Mouse (Mus musculus) heart, adult 2 months (tissue): ENCODE measurements at regions not wholly inside any gene's neighbourhood (a gene's known extent, or its start where the extent isn't known, plus 50 kb on each side); places are given as distances from the start of the nearest gene placed in this dataset.

Experiments used
- CTCF ChIP-seq: fragments of 200-600 bp; IDR thresholded peaks from 2 replicates; pipeline ENCODE4 v1.8.1; 2022; ENCODE audit warnings: antibody characterized with exemption, mild to moderate bottlenecking, moderate library complexity
- EP300 ChIP-seq: fragments of 200-500 bp; IDR thresholded peaks from 2 replicates; pipeline ENCODE4 v1.6.1; 2011; ENCODE audit warnings: low read depth, low read length, control low read depth; ENCODE audit not compliant: insufficient read depth
- POLR2A ChIP-seq: fragments of 200-500 bp; IDR thresholded peaks from 2 replicates; pipeline ENCODE4 v1.6.1; 2011; ENCODE audit warnings: mild to moderate bottlenecking, low read depth, low read length, control low read depth; ENCODE audit not compliant: insufficient read depth

DNA sequence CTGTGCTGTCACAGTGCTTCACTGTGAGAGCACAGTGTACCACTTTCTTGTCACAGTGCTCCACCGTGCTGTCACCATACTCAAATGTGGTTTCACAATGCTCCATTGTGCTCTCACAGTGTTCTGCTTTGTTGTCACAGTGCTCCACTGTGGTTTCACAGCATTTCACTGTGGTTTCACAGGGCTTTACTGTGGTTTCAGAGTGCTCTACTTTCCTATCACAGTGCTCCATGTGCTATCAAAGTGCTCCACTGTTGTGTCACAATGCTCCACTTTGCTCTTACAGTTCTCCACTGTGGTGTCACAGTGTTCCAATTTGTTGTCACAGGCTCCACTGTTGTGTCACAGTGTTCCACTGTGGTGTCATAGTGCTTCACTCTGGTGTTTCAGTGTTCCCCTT, 63.6 kb upstream of the Trpm1 start:
- TF ChIP-seq EP300 (no peak), CTCF (no peak), POLR2A (no peak)
